Mouse (Mus musculus) telencephalon, adult 2 months (tissue): ENCODE data around the gene Boll.
A peak's percentile ranks its signal among the peaks of the same experiment; 100 is the strongest.

Source experiments
- DNase-seq: peaks from one replicate; pipeline ENCODE4 v3.0.0-alpha.2; 2011; ENCODE audit warnings: low read depth, low spot score

Boll gene

DNA sequence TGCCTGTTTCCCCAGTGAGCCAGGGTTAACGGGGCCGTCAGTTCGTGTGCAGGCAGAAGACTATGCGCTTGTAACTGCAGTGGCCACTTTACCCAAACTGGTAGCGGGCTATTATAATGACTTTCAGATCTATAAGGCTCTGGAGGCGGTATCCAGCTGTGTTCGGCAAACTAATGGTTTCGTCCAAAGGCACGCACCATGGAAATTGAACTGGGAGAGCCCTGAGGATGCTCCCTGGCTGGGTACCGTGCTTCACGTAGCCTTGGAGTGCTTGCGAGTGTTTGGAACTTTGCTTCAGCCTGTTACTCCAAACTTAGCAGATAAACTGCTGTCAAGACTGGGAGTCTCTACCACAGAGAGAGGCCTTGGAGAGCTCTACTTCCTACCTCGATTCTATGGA, 124.8 kb downstream of the Boll start:
- no peak for DNase-seq

GRCm38 (mm10) chr1:55237643-55238161, 125.6 kb downstream of the Boll start:
- peak; percentile 11 for DNase-seq

- peak; percentile 90 for DNase-seq
These were observed 126.2 kb downstream of the Boll start, which contains the start of gene Mars2 for GRCm38 (mm10) chr1:55236890-55237642. TSS of gene Mars2 (plus strand) at chr1:55237177.

GRCm38 (mm10) chr1:55236487-55236886, 126.8 kb downstream of the Boll start:
- DNase-seq, result no peak

DNA sequence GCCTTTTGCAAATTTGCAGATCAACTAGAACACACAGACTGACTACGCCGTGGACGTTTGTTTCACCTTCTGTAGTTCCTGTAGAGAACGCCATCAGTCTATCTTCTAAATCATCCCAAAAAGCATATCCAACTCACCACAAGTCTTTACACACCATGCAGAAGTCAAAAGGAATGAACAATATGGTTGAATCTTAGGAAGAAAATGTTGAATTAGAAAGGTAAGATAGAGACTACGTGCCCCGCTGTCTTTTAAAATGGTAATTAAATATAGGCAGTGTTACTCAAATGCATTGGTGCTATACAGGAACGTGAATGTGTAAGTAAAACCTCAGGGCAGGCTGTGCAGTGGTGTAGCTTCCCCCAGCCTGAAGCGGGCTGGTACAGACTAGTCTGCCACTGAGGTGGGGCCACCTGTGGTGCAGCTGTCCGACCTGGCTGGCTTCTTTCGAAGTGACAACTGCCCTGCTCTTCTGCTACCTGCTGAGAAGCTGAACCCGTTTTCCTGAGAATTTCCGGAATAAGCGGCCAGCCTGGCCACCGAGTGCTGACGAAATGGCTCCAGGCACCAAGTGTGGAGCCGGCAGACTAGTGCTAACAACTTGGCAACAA, 128.3 kb downstream of the Boll start:
- DNase-seq, result no peak

DNA sequence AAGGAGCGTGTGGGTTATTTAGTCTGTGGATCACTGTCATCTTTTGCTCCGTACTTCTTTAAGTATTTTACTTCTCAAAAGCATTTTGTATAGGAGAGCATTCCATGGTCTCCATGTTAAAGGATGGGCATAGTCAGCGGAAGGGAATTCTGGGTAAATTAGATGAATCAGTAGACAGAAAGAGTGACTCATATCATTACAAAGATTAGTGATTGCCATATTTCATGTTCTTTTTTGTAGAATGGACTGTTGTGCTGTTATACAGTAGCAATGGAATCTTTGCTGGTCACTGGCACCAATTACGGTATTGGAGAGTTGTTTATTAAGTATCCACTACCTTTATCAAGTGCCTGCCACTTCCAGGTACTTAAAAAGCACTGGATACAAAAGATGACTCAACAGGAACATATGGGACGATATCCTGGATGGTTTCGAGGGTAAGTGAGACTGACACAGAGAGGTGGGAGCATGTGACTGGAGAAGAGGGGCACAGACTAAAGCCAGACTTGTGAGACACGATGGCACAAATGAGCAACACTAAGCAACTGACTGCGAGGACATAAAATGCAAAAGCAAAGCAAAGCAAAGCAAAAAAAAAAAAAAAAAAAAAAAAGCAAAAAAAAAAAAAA, 134.9 kb downstream of the Boll start:
- DNase-seq, result no peak

DNA sequence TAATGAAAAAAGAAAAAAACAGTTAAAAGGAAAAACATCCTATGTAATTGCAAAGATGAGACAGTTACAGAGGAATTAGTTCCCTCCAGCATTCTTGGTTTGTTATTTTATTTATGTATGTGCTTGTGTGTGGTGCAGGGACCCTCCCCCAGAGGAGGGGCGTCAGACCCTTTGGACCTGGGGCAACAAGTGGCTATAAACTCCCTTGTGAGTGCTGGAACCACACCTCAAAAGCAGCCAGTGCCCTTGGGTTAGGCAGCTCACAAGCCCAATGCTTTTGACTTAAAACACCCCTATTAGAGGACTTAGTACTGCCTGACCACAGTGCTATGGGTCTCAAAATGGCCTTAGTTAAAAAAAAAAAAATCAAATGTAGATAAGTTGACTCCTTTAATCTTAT, 135.9 kb downstream of the Boll start:
- no peak for DNase-seq

GRCm38 (mm10) chr1:55226011-55226857, 137.0 kb downstream of the Boll start, which contains the start of gene Rftn2:
TSS of gene Rftn2 (minus strand) at chr1:55226782.
- DNase-seq, result no peak

- DNase-seq, result no peak
These were observed 137.9 kb downstream of the Boll start for GRCm38 (mm10) chr1:55225398-55225797.

- DNase-seq, result no peak
These were observed 139.2 kb downstream of the Boll start for GRCm38 (mm10) chr1:55224111-55224510.

- DNase-seq, result no peak
These were observed 140.2 kb downstream of the Boll start for GRCm38 (mm10) chr1:55223026-55223425.

DNA sequence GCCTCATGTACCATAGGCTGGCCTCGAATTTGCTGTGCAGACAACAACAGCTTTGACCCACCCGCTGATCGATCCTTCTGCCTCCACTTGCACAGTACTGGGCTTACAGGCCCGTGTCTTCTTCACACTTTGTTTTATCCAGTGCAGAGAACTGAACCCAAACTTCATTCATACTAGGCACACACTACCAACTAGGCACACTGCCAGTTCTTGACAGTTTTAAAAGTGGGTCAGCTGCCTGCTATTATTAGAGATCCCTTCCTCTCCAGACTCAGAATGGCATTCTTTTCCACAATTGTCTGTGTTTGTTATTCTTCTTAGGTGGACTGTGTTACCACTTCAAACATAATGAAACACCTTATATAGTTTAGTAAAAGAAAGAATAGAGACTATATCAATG, 141.9 kb downstream of the Boll start:
- no peak for DNase-seq

DNA sequence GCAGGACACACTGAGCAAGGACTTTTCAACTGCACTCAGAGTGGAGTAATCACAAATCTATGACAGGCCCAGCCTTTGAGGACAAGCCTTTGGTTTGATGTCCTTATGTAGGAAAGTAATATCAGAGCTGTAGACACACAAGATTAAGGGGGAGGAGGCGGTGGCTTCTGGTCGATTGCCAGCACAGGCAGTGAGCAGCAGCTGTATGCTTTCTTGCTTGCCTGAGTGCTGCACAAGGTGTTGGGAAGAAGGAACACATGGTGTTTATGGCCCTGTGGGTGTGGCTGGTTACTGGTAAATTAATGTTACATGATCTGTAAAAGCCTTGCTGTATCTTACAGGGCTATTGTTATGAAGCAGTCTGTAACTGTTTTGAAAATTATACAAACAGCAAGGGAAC, 146.1 kb downstream of the Boll start:
- DNase-seq, result no peak

DNA sequence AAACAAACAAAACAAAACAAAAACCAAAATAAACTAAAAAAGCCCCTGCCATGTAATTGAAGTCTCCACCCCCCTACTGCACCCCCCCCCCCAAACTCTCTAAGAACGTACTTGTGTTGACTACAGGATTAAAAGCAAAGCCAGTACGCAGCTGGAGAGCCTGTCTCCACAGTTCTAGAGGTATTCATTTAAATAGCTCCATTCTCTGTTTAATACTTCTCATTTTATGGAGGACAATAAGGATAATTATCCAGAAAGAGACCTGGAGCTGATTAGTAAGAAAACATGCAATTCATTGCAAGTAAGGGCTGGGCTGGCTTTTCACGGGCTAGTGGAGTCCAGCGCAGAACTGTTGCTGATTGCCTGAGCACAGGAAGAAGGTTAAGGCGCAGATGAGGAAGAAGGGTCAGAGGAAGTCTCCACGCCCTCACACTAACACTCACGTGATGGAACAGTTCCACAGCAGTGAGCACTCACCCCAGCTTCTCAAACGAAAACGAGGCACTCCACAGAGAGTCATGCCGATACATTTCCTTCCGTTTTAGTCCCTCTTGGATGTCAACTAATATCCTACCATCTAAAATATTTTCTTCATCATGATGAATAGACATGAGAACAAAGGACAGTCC, 148.0 kb downstream of the Boll start:
- no peak for DNase-seq

DNA sequence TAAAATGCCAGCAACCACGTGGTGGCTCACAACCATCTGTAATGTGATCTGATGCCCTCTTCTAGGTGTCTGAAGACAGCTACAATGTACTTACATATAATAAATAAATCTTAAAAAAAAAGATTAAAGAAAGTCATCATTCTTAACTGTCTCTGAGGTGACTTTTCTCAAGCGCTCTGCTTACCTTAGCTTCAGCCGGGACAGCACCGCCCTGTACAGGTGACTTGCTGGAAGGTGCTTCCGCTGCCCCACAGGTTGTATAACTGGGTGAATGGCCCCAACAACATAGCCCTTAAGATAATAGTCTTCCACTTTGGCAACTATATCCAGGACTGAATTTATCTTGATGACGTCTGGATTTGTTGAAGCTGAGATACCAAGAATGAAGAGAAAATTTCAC, 149.3 kb downstream of the Boll start:
- no peak for DNase-seq

DNA sequence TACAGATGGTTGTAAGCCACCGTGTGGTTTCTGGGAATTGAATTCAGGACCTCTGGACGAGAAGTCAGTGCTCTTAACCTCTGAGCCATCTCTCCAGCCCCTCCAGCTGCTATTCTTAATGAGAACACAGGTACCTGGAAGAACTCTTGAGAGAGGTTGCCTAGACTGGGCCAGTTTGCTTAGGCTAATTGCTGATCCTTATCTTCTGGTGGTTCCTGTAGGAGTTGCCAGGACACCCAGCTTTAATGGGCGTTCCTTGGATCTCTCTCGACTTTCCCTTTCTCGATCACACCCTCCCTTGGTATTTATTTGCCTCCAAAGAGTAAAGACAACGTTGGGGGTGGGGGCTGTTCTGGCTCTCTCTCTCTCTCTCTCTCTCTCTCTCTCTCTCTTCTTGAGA, 149.8 kb downstream of the Boll start:
- no peak for DNase-seq

DNA sequence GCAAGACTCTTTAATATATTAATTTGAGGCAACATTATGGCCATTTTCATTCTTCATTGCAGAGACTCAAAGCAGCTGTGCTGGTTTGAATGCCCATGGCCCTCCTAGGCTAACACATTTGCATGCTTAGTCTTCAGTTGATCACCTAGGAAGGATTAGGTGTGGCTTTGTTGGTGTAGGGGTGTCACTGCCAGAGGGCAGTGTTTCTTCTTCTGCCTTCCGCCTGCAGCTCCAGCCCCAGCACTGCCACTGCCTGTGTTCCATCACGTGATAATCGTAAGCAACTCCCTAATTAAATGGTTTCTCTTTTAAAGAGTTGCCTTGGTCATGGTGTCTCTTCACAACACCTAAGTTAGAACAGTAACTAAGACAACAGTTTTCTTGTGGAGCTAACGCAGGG, 150.5 kb downstream of the Boll start:
- DNase-seq, result no peak

DNA sequence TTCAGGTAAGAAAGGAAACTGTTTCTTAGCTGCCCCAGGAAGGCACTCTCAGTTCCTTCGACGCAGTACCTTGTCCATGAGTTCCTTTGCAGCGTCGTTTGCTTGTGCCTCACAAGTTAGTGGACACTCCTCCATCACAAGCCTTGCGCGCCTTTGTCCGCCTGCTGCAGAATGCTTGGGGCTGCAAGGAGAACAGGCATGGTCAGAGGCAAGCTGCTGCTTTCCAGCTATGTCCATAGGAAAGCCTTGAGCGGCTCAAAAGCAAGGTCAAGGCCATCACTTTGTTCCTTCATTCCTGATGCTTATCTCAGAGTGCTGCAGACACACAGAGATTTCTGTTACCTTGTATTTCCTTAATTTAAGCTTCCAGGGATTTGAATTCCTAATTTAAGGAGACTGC, 152.2 kb downstream of the Boll start:
- DNase-seq, result no peak

- no peak for DNase-seq
These were observed 152.9 kb downstream of the Boll start for GRCm38 (mm10) chr1:55210202-55210965.

- DNase-seq, result no peak
These were observed 154.6 kb downstream of the Boll start for GRCm38 (mm10) chr1:55208500-55209140.
